Mouse (Mus musculus) granulocyte monocyte progenitor cell, adult 5-6 weeks (primary cell): ENCODE measurements around the gene Hand2. TPM values are rescaled to one million over a fixed set of nuclear protein-coding genes. Genes with fewer than 3 reads are reported as not detected.
A peak's percentile ranks its signal among the peaks of the same experiment; 100 is the strongest.

Experiments used
- ATAC-seq: replicated peaks from 2 replicates; pipeline ENCODE4 v1.8.0; 2016; ENCODE audit warnings: mild to moderate bottlenecking, moderate TSS enrichment, inconsistent platforms; ENCODE audit not compliant: poor library complexity, severe bottlenecking
- total RNA-seq, 2 experiments: library from RNA; stranded (forward) in 1 of 2; stranded (reverse) in 1 of 2; fragments of 200-712, 200-1000 nt in 1 of 2; fragments of >200 nt in 1 of 2; fragmentation: Nextera tagmentation in 1 of 2; gene quantifications; 2 replicates each; pipeline ENCODE4 v1.2.3; 2014 to 2017

Hand2 gene
- total RNA-seq, 2 experiments from 2014 or later = not detected

- no peak for ATAC-seq
Measured at GRCm38 (mm10) chr8:57339711-57340650, 19.2 kb downstream of the Hand2 start.

GRCm38 (mm10) chr8:57340840-57341540, 20.2 kb downstream of the Hand2 start:
- ATAC-seq = peak; percentile 30

GRCm38 (mm10) chr8:57341541-57341840, 20.7 kb downstream of the Hand2 start:
- no peak for ATAC-seq

- ATAC-seq = no peak
Measured at GRCm38 (mm10) chr8:57342386-57343090, 21.8 kb downstream of the Hand2 start.

GRCm38 (mm10) chr8:57343731-57344315, 23.0 kb downstream of the Hand2 start:
- no peak for ATAC-seq

- ATAC-seq = no peak
Measured at GRCm38 (mm10) chr8:57344956-57345870, 24.4 kb downstream of the Hand2 start.

GRCm38 (mm10) chr8:57346371-57346770, 25.6 kb downstream of the Hand2 start:
- no peak for ATAC-seq

GRCm38 (mm10) chr8:57347141-57347540, 26.4 kb downstream of the Hand2 start:
- ATAC-seq = no peak

- no peak for ATAC-seq
Measured at GRCm38 (mm10) chr8:57348251-57348650, 27.5 kb downstream of the Hand2 start.

GRCm38 (mm10) chr8:57348866-57349520, 28.2 kb downstream of the Hand2 start:
- no peak for ATAC-seq

- ATAC-seq = no peak; the same call in 1 of the 2 replicates
Measured at GRCm38 (mm10) chr8:57351861-57352260, 31.1 kb downstream of the Hand2 start.

GRCm38 (mm10) chr8:57353346-57354305, 32.8 kb downstream of the Hand2 start:
- ATAC-seq = no peak

GRCm38 (mm10) chr8:57354876-57355275, 34.1 kb downstream of the Hand2 start:
- ATAC-seq = no peak

GRCm38 (mm10) chr8:57356529-57357325, 35.9 kb downstream of the Hand2 start:
- no peak for ATAC-seq

- ATAC-seq = no peak
Measured at GRCm38 (mm10) chr8:57360493-57360892, 39.7 kb downstream of the Hand2 start.

- ATAC-seq = no peak
Measured at GRCm38 (mm10) chr8:57361003-57361805, 40.4 kb downstream of the Hand2 start.
